Mouse (Mus musculus) gastrocnemius, postnatal 4 days (tissue): ENCODE measurements around the gene Efna1. TPM values are rescaled to one million over a fixed set of nuclear protein-coding genes. Genes with fewer than 3 reads are reported as not detected.
A peak's percentile ranks its signal among the peaks of the same experiment; 100 is the strongest.

Experiments used
- DNase-seq, 2 experiments: peaks; one replicate each; pipeline ENCODE4 v3.0.0; 2021 to 2022; ENCODE audit warnings: low spot score in 2 of 2, mixed read lengths in 2 of 2
- total RNA-seq, 2 experiments: library from RNA; stranded (reverse); gene quantifications; 2 replicates each; pipeline ENCODE4 v1.2.3; 2021

The Efna1 gene
- total RNA-seq, 2 experiments from 2014 or later, result 20.4 to 21.8 TPM

DNA sequence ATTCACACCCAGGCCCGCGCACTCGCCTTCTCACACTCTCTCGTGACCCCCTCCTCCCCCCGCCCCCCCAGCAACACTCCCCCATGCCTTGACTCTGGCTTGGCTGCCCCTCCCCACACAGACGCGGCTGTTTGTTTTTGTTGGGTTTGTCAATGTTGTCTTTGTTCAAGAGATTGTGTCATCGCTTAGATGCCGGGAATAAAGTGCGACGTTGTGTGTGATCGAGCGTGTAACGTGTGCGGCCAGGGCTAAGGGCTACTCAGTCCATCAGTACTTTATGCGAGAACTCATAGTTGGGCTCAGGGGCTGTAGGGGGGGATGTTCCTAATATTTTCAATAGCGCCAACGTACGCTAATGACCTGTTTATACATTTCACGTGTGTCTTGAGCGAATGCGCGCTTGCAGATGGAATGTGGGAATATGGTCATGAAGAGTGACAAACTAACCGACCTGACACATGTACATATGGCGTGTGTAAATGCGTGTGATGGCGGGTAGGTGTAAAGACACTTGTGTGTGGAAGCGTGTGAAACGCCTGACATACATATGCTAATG is 814 bp downstream of the Efna1 start:
- no peak for DNase-seq

DNA sequence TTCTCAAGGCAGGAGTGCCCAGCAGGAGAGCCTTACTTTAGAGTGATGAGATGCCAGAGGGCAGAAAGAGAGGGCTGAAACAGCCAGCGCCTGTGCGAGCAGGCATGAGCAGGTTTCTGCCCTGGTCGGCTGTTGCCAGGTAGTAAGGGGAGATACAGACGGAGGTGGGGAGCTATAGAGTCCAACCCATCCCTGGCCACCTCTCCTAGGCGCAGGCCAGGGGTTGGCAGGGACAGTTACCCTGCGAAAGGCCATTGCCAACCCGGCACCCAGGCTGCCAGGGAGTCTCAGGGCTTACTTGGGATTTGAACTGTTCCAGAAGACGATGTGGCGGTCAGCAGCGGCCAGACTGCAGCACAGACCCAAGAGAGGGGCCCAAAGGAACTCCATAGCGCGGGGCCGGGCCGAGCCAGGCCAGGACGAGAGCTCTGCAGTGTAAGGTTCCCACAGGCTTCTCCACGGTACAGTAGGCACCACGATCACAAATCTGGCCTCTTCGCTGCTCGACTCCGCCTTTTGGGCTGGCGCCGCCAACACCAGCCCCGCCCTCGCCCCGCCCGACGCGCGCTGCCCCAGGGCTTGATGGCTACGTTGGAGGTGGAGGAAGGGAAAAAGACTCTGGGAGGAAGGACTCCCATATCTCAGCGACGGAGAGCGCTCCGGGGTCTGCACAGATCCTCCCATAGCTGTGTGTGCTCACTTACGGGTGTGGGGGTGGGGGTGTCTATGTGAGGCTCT is 1.6 kb downstream of the Efna1 start:
- DNase-seq, result peak; percentile 61 to 76

DNA sequence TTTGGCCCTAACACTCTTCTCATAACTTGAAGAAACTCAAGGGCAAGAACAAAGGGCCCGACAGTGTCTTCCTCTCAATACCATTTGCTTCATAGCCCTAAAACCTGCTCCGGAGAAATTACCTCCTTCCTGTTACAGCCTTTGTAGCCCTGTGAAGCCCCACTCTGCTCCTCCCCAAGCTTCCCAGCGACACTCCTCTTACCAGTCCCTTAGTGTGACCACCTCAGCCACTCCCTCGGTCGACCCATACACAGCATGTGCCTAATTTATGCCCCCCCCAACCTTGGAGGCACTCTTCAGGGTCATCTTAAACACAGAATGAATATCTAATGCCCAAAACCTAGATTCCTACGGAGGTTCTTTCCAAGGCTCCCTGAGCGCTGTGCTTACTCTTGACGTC is 2.3 kb downstream of the Efna1 start:
- DNase-seq, result no peak

DNA sequence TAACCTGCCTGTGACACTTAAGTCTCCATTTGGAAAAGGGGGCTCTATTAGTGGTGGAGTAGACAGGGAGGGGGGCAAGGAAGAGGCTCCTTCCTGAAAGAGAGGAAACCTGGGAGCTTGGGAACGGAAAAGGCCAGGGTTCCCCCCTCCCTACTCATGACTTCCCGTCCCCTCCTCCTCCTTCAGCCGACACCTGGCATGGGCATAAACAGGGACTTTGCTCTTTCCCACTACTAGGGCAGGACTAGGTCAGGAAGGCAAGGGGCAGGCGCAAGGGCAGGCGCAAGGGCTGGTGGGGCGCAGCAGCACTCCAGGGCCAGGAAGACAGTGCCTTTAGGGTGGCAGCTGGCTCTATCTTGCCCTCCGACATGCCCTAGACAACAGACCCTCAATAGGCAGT is 2.8 kb downstream of the Efna1 start:
- no peak for DNase-seq

DNA sequence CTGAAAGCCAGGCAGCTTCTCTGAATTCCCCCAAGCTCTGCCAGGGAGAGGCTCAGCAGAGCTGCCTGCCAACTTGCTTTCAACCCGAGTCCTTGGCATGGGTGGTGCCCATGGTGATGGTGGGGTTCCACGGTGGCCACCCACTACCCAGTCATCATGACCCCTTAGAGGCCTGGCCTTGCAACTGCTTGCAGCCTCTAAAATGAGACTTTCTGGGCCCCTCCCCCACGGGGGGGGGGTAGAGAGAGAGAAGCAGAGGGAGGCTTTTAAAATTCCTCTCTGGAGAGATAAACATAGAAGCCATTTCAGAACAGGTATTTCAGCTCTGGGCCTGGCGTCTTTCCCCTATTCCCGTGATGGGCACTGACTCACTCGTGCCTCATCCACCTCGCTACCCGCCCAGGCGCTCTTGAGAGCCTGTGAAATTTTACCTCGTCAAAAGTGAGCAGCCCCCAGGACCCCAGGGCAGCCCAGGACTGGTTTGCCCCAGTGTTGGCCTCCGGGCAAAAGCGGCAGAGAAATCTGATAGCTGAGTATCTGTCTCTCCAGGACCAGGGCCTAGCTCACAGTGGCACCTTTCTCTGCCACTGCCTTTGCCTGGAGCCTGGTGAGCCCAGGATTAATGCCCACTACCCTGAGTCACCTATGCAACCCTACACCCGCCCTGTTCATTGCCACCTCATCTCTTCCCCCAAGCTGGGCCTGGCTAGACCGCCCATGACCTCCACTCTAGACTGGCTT is 3.5 kb downstream of the Efna1 start:
- DNase-seq, result no peak

DNA sequence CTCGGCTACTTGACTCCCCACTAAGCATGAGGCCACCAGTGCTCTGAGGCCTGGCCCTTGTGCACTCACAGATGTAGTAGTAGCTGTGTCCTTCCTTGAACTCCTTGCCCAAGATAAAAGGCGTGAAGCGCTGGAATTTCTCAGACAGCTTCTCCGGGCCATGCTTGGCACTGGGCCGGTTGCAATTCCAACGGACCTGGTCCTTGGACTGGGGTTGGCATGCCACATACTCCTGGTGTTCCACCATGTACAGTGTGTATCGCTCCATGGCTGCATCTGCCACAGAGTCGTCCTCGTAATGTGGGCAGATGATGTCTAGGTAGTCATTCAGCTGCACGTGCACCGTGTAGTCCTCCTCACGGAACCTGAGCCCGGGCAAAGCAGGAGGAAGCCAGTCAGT is 4.9 kb downstream of the Efna1 start:
- no peak for DNase-seq

DNA sequence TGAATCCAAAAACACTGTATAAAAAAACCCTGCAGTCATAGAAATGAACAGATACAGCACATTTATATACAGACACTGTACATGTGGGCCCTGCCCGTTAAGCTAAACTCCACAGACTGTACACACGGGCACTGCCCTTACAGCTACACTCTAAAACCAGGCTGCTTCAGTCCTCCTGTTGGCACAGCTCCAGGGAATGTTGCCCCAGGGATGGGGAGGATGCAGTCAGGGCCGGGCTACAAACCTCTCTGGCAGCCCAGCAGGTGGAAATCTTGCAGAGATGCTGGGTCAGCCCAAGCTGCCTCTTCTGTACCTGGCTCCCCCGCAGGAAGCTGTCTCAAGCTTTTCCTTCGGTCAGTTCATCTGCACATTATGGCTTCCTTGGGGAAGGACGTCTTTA is 9.2 kb downstream of the Efna1 start:
- DNase-seq, result no peak

DNA sequence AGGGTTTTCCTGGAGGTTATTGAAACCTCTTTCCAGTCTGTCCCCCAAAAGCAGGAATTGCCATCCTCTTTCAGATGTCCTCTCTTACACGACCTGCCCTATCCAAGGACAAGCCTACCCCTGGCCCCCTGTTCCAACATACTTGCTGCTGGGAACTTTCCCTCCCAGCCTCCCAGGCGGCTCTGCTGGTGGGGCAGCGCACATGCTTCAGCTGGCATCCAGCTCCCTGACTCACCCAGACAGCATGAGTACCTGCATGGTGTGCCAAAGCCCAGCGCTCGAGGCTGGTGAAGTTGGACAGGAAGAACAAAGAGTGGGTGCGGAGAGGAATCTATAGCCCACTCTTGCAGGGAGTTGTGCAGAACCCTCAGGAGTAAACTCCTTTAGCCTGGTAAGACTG is 10.1 kb downstream of the Efna1 start:
- peak in 1 of 2 experiments; percentile 37 for DNase-seq

DNA sequence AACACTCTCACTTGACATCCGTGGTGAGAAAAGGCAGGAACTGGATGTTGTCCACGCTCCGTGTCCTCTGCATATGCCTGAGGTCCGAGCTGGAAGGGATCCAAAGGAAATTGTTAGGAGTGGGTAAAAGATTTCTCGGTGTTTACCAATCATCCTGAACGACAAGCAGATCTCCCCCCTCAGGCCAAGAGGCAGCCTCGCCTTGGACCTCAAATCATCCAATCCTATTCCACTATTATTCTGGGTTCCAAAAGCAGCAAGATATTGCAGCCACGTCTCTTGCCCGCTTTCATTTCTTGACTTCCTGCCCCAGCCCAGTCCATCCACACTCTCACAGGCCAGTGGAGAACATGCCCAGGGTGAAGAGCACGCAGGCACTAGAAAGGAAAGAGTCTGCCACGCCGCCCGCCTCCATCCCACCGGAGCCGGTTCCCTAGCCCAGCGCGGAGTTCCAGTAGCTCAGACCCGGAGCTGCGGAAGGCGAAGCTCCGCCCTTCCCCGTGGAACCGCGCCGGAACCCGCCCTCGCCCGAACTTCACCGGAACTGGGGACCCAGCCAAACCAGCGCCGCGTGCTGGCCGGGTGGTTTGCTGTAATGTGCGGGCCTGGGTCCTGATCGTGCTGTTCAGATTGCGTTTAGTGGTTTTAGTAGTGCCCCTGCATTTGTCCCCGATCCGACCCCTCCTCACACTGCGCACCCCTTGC is 10.7 kb downstream of the Efna1 start, which contains the start of gene Slc50a1:
Gene Slc50a1 (minus strand): TSS at position 520 of the 705 bp plus-strand sequence.
- DNase-seq, result peak; percentile 85 to 91

DNA sequence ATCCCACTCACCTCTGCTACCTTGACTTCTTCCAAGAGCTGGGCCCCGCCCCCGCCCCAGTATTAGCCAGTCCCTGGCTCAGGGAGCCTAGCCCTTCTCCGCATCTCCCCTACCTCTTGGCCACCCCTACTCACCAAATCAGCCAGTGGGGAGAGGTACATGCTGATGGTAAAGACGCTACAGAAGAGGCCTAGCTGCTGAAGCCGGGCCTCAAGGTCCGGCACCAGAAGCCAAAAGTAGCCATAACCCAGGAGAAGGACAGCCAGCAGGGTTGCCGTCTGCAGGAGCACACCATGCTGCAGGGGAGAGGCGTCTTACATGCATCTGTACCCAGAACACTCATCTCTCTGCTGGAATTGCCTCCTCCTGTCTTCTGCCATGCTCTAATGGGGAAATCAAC is 12.0 kb downstream of the Efna1 start:
- no peak for DNase-seq

DNA sequence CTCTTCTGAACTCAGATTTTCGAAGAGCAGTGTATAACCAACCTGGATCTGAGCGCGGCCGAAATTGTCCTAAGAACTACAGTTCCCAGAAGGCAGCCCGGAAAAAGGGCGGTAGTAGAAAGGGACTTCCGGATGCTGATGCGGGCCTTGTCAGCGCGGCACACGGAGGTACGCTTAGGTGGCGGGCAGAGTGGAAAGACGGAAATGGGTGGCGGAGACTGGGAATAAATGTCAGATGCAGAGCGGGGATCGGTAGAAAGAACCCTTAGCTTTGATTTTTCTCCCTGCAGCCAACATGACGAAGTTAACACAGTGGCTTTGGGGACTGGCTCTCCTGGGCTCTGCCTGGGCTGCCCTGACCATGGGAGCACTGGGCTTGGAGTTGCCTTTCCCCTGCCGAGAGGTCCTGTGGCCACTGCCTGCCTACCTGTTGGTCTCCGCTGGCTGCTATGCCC is 14.5 kb downstream of the Efna1 start:
- DNase-seq, result peak in 1 of 2 experiments; percentile 75

DNA sequence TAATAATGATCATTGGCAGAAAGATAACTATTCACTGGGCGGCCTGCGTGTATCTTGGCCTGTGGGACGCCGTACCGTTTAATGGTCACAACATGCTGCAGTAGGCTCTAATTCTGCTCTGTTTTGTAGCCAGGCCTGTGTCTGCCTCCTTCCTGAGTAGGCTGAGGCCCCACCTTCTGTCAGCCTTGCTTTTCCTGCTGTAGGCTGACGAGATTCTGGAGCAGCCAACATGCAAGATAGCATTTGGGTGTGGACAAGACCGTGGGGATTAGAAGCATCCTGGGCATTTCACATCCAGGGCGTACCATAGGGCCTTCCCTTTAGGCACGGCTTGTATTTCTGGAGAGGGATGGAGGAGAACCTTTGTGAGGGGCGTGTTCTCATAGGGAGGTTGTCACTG is 18.5 kb downstream of the Efna1 start:
- no peak for DNase-seq

DNA sequence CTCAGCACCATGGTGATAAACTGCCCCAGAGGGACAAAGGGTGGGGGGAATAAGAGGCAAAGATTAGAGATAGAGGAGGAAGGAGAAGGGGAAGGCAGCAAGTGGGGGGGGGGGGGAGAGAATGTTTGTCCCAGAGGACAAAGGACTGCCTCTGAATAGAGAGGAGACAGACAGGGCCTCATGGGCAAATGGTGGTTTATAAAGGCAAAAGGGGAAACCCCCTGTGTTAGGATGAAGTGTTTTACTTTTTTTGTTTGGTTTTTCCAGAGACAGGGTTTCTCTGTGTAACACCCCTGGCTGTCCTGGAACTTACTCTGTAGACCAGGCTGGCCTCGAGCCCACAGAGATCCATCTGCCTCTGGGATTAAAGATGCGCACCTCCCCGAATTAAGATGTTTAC is 20.7 kb downstream of the Efna1 start:
- no peak for DNase-seq

DNA sequence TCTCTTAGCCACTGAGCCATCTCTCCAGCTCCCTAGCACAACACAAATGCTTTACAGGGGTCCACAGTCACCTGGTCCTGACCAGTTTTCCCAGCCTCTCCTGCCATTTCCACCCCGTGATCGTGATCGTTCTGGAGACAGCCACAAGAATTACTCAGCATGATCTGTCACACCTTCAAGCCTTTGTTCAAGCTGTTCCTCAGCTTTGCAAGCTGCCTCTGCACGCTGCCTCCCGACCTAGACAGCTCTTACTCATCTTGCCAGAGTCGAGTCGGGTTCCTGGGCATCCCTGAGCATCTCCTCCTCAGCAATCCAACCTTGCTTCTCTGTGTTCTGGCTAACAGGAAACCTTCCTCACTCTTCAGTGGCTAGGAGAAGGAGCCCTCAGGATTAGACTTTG is 21.9 kb downstream of the Efna1 start, which contains the start of gene Dpm3:
Gene Dpm3 (plus strand): TSS at position 283 of the 400 bp plus-strand sequence.
- no peak for DNase-seq

DNA sequence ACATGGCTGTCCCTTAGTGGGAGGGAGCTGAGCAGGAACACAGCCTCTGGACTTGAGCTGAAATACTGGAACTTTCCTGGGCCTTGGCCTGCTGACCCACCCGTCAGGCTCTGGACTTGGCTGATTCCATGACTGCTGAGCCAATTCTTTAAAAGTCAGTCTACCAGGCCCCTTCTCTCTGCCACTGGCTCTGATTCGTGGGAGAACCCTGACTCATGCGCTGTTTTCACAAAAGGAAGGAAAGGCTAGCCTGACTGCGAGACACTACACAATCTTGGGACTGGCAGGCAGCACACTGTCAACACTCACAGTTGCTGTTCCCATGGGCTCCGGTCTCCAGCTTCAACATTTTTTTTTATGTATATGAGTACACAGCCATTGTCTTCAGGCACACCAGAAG is 24.8 kb downstream of the Efna1 start:
- no peak for DNase-seq

DNA sequence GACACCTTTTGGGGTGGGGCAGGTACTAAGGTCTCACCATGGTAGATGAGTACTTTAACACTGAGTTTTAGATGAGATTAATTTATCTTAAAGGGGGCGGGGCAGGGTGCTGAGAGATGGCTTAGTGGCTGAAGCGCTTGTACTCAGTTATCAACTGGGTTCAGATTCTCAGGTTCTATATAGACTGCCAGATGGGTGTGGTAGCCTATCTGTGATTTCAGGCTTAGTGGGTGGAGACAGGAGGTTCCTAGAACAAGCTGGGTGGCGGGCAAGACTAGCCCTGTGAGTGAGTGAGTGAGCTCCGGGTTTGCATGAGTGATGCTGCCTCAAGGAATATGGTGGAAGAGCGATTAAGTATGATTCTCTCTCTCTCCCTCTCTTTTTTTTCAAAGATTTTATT is 25.9 kb downstream of the Efna1 start:
- no peak for DNase-seq

DNA sequence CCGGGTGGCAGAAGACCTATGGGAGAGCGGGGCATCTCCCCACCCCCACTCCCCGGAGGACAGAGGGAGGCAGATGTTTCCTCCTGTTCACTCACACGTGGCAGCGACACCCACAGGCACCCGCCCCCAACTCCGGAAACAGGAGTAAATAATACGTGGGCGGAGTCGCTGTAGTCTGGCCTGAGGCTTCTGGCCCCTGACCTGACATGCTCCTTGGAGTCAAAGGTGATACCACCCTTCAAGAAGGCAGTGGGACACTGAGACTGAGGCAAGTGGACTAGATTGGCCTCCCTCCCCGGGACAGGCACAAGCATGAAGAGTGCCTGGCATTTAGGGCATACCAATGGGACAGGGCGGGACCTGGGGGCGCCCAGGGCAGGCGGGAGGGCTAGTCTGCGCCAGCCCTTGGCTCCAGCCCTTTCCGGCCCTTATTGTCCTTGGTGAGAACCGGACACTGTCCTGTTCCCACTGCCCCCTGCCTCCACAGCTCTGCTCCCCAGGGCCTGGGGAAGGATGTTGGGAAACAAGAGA is 29.5 kb downstream of the Efna1 start:
- peak in 1 of 2 experiments; percentile 42 for DNase-seq

DNA sequence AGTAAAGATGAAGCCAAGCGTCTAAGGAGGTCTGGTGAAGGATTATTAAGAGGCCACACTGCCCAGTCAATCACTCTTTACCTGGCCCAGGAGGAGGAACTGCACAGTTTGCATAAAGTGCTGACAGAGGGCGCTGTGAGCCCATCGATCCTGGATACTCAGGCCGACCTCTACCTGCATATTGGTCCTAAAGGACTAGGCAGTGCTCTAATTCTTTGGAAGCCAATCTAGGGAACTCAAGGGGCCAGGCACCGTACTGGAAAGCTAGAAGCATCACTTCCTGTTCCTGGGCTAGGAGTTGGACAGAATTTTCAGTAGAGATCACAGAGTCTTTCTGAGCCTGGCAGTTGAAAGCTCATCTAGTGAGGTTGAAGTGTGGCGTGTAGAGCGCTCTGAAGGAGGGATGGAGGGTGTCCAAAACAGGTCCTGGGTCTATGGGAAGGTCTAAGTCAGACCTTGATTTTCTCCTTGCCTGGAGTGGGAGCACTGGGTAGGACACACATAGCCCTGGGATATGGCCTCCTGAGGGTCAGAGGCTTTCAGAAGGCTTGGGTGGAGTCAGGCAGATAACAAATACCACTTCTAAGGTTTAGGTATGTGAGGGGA is 30.4 kb downstream of the Efna1 start:
- DNase-seq, result peak in 1 of 2 experiments; percentile 30

DNA sequence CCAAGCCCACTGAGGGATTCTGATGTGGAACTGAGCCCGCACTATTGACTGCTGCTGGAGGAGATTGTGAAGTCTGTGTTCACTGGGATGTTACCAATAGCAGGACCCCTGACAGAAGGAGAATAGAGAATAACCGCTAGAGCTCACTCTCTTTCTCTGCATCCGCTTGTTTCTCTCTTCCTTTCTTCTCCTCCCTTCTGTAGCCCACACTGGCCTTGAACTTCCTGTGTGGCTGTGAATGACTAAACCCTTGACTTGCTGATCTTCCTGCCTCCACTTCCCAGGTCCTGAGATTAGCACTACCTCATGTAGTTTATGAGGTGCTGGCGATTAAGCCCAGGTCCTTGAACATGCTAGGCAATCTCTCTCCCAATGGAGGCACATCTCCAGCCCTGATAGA is 33.5 kb downstream of the Efna1 start:
- DNase-seq, result no peak

DNA sequence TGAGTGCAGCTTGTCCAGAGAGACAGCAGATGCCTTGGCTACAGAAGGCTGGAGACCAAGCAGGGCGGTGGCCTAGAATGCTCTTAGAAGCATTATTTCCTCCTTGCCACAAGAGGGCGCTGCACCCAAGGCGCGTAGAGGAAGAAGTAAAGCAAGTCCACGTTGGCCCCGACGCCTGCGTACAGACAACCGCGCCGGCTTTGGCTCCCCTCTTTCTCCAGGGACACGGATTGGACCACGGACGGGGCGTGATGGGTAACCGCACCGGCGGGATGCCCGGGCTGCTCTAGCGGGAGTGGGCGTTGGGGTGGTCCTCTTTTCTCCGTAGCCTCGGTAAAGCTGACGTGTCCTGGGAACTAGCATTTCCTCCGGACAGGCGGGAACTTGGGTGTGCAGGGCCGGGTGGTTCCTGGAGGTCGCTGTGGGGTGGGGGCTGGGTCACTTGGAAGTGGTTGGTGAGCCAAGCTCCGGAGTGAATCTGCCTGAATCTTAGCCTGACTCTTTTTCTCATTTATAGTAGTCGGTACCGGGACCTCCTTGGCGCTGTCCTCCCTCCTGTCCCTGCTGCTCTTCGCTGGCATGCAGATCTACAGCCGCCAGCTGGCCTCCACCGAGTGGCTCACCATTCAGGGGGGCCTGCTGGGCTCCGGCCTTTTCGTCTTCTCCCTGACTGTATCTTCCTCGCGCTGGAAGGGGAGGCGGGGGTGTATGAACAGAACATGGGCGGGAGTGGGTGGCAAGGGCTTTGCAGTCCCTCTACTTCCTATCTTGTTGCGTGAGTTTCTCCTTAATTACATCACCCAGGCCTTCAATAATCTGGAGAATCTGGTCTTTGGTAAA is 34.5 kb downstream of the Efna1 start, which contains the start of gene Trim46:
Gene Trim46 (minus strand): TSS at position 49 of the 840 bp plus-strand sequence.
- DNase-seq, result peak; percentile 78 to 90
